Mouse (Mus musculus) embryonic fibroblast, embryonic 13.5 days (primary cell): ENCODE results near the gene Ankrd65. TPM values are rescaled to one million over a fixed set of nuclear protein-coding genes. Genes with fewer than 3 reads are reported as not detected.
A peak's percentile ranks its signal among the peaks of the same experiment; 100 is the strongest.

Experiments
- H3K27ac ChIP-seq: 2 replicates; pipeline ENCODE4 v1.5.1; 2012; ENCODE audit warnings: low read length, control low read depth, inconsistent platforms; ENCODE audit not compliant: insufficient read depth
- H3K4me1 ChIP-seq: 2 replicates; pipeline ENCODE4 v1.6.1; 2011; ENCODE audit warnings: low read length; ENCODE audit not compliant: control insufficient read depth, insufficient read depth
- H3K4me3 ChIP-seq: 2 replicates; pipeline ENCODE4 v1.5.1; 2011; ENCODE audit warnings: mild to moderate bottlenecking, control low read depth, low read length; ENCODE audit not compliant: insufficient read depth
- CTCF ChIP-seq: IDR thresholded peaks from 2 replicates; pipeline ENCODE4 v1.5.1; 2011; ENCODE audit warnings: mild to moderate bottlenecking, control low read depth, low read length, moderate library complexity, borderline replicate concordance; ENCODE audit not compliant: insufficient read depth
- POLR2A ChIP-seq: IDR thresholded peaks from 2 replicates; pipeline ENCODE4 v1.6.1; 2011; ENCODE audit warnings: low read depth, mild to moderate bottlenecking, control low read depth, low read length, moderate library complexity
- polyA plus RNA-seq: library from polyadenylated mRNA; stranded (reverse); fragments of >200 nt; gene quantifications from 2 replicates; pipeline ENCODE4 v1.2.4, GENCODE M21; 2011; ENCODE audit warnings: low read depth; ENCODE audit not compliant: missing spikeins, insufficient read length

Gene Ankrd65
- polyA plus RNA-seq, 1 experiment = not detected

DNA sequence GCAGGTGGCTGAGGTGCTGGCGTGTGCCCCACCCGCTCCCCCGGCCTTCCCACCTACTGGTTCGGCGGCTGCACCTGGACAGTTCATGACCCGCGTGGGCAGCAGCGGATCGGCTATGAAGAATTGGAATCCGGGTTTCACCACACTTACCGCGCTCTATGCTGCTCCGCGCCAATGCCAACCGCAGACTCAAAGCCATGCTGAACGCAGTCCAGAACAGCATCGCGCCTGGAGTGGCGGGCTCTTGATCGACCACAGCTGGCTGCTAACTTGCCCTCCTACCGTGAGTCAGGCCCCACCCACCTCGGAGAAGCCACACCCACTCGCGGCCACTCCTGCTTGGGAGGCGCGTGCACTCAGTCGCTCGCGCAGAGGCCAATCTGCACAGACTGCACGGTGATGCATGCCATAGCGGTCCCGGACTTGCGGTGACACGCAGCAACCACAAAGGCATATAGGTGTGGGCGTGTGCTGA, 15.9 kb upstream of the Ankrd65 start, which contains the start of gene Vwa1:
TSS of gene Vwa1 (minus strand) at position 419 of the 475 bp plus-strand sequence.
- Histone ChIP-seq H3K4me1 (peaks cover 8% of the 10 kb centered on the region), H3K4me3 (no peak within 1 kb of the TSS), H3K27ac (peak within 1 kb of the TSS; percentile 36)
- TF ChIP-seq POLR2A (peak; percentile 83), CTCF (no peak)

DNA sequence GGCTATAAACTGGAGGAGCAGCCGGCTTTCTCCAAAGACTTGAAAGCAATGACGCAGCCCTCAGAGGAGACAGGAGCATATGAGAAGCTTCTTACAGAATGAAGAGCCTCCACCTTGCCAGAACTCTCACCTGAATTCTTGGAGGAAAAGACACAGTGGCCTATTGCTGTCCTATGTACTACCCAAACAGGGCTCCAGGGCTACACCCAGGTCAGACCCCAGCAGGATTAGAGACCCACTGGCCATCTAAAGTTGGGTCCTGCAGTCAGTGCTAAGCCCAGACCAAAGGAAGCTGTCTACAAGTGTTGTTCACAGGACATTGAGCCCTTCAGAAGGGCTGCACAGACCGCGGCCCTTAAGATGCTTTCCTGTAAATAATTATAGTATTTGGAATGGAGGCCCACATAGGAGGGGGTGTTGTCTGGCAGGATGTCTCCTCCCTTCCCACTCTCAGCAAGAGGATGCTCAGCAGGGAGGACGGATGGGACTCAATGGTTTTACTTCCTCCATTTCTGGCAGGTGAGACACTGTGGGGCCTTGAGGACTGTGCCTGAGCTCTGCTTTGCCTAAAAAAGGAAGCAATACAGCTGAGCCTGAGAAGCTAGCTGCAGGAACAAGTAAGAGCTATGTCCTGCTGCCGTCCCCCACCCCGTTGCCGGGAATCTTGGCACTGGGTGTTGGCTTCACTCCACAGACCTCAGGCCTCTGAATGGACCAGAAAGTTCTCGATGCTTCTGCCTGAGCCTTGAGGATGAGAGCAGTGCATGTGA, 15.1 kb upstream of the Ankrd65 start:
- TF ChIP-seq POLR2A = no peak
- TF ChIP-seq CTCF = no peak
- Histone ChIP-seq H3K4me1 (peaks cover 8% of the 10 kb centered on the region), H3K27ac (peak overlapping the region; percentile 36), H3K4me3 (no peak overlapping the region)

DNA sequence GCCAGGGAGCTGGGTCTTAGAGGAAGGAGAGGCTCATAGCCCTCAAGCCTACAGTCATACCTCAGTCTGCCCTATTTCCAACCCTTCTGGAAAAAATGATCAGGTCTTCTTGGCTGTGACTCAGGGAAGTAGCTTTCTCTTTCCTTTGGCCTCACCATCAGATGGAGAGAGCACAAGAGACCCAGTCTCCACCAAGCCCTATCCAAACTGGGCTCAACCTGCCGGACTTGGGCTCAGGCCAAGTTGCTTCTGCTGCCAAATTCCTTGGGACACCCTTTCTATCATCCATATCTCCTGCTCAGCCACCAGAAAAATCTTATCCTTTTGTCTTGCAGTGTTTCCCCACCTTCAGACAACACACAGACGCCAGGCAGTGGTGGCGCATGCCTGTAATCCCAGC, 14.4 kb upstream of the Ankrd65 start:
- no peak overlapping the region for H3K4me3 ChIP-seq
- TF ChIP-seq CTCF (no peak), POLR2A (no peak)
- H3K27ac ChIP-seq = peak overlapping the region; percentile 36
- H3K4me1 ChIP-seq = peaks cover 8% of the 10 kb centered on the region

DNA sequence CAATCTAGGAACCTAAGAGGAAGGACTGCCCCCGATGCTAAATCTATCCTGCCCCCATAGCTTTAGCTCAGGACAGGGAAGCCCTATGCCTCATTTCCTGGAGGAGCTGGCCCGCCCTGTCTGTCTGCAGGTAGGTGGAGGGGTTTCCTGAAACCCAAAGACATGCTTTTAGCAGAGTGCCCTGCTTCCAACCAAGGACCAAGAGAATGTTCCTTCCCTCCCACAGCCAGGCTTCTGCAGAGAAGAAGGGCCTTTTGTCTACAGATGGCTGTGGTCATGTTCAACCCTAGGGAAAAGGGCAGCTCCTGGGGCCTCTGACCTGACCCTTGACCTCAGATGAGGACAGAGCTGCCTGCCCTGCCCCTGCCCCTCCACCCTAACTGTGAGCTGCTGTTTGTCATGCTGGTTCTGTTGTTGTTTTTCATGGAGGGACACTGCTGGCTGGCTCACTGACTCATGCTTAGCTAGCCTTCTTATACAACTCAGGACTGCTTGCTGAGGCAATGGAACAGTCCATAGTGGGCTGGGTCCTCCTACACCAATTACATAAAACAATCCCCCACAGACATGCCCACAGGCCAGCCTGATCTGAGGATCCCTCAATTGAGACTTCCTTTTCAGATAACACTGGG, 13.4 kb upstream of the Ankrd65 start:
- H3K4me1 ChIP-seq = peaks cover 8% of the 10 kb centered on the region
- no peak overlapping the region for H3K27ac ChIP-seq
- TF ChIP-seq POLR2A (no peak), CTCF (no peak)
- no peak overlapping the region for H3K4me3 ChIP-seq

DNA sequence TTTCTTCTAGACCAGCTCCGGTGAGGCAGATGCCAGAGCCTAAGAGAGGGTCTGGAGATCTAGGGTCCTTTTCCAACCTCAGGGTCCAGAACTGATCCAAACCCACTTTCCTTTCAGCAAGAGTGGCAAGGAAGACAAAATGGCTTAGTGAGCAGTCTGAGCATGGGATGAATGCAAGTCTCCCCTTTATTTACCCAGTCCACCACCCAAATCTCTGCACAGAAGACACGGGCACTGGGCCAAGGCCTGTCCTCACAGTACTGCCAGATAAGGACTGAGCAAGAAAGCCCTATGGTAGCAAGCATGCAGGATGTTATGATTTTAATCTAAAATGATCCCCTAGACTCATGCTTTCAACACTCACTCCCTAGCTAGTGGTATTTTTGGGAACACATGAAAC, 12.4 kb upstream of the Ankrd65 start:
- Histone ChIP-seq H3K4me1 (peaks cover 8% of the 10 kb centered on the region), H3K27ac (no peak overlapping the region), H3K4me3 (no peak overlapping the region)
- TF ChIP-seq CTCF (no peak), POLR2A (no peak)

DNA sequence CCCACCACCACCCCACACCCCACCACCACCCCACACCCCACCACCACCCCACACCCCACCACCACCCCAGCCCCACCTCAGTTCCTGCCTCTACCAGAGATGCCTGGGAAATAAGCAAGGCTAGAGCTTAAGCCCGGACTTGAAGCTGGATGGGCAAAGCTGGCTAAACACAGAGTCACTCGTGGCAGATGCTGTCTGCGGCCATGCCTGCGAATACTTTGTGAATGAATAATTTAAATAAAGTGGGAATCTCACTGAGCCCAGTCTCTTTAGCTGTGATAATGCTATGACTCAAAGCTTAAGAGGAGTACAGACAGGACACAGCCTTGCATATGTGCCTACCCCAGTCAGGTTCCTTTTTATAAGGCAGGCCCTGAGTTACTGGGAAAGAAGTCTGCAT, 10.7 kb upstream of the Ankrd65 start:
- no peak overlapping the region for H3K4me3 ChIP-seq
- peaks cover 8% of the 10 kb centered on the region for H3K4me1 ChIP-seq
- H3K27ac ChIP-seq = peak overlapping the region; percentile 68; the same call in 1 of the 2 replicates
- TF ChIP-seq CTCF (no peak), POLR2A (no peak)

DNA sequence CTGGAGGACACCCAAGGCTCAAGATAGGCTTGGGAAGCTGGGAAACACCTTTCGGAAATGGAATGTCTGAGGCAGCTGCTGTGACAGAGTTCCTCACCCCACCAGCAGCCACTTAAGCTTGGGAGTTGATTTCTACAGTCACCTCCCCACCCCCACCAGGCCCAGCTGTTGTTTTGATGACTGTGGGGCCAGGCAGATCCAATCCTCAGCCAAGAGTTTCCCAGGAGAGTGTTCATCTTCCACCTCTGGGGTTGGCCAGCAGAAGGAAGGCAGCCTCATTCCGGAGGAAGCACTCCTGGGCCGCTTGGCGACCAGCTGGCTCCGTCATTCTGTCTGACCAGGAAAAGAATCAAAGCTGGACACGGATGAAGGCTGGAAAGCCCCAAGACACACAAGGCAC, 9.3 kb upstream of the Ankrd65 start:
- H3K4me3 ChIP-seq = no peak overlapping the region
- TF ChIP-seq POLR2A (no peak), CTCF (no peak)
- H3K27ac ChIP-seq = no peak overlapping the region; the same call in 1 of the 2 replicates
- H3K4me1 ChIP-seq = no peaks in the 10 kb centered on the region; the same call in 1 of the 2 replicates

DNA sequence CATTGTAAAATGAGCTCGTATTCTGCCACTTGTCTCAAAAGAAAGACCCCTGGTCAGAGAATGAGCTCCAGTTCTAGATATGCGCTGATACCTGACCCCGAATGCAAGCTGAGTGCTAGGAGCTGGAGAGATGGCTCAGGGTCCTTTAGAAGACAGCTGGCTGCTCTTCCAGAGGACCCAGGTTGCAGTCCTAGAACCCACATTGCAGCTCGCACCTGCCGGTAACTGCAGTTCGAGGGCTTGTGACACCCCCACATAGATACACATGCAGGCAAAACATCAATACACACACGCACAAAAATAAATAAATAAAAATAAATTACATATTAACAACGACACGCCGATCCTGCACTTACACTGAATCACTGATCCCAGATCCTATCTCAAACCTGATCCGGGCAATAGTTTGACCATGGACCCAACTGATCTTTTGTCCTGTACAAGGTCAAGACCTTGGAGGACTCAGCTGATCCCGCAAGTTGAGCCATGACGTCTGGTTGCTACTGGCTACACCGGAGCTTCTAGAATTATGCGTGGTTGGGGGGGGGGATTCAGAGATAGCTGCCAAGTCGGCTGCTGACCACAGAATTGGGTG, 6.7 kb upstream of the Ankrd65 start:
- Histone ChIP-seq H3K4me3 (peak overlapping the region; percentile 58), H3K4me1 (no peaks in the 10 kb centered on the region; the same call in 1 of the 2 replicates), H3K27ac (no peak overlapping the region)
- TF ChIP-seq POLR2A (no peak), CTCF (no peak)

DNA sequence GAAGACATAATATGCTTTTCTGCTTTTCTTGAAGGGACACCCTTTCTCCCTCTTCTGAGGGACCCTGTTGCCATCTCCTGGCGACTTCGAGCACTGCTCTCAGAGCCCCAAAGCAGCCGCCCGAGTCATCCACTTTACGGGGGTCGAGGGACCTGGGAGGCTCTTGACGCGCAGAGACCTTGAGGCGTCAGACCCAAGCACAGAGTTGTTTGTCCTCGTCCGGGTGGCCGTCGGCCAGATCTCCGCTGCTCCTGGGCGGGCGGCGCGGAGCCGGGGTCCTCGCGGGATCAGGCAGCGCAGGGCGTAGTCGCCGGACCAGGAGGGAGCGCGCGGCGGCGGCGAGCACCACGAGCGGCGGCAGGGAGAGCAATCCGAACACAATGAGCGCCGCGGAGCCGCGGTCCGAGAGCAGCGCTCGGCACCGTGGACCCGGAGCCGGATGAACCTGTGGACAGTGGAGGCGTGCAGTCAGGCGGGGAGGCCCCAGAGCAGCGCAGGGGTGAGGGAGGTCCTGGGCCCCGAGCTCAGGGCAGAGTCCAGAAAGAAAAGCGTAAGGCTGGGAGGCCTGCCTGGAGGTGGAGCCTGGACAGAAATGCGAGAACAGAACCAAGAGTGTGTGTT, 6.0 kb upstream of the Ankrd65 start:
- Histone ChIP-seq H3K4me1 (no peaks in the 10 kb centered on the region; the same call in 1 of the 2 replicates), H3K27ac (peak overlapping the region; percentile 20), H3K4me3 (peak overlapping the region; percentile 58)
- peak; percentile 54; the same call in 1 of the 2 replicates for TF ChIP-seq CTCF
- peak; percentile 52 for TF ChIP-seq POLR2A
